Mouse (Mus musculus) adipocyte (in vitro differentiated cells): ENCODE measurements at regions not wholly inside any gene's neighbourhood (a gene's known extent, or its start where the extent isn't known, plus 50 kb on each side); places are given as distances from the start of the nearest gene placed in this dataset.

ENCODE experiments used
- DNase-seq: peaks from one replicate; pipeline ENCODE4 v3.0.0-alpha.2; 2016; ENCODE audit warnings: low spot score

DNA sequence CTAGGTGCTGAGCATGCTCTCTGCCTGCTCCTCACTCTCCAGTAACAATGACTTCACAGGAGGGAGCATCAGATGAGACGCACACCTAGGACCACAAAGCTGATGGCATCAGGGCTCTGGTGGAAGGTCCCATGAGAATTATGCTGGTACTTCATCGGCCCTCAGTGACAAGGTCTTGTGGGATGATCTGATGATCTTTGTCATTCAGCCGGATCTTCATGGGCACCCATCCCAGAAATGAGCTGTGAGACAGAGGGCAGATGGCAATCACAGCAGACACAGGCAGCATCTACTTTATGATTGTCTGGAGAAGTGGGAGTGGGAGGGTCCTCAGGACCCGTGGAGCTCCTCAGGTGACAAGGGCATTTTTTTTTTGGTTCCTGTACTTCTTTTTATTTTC is 114.7 kb upstream of the Ctnnb1 start:
- DNase-seq, result no peak

DNA sequence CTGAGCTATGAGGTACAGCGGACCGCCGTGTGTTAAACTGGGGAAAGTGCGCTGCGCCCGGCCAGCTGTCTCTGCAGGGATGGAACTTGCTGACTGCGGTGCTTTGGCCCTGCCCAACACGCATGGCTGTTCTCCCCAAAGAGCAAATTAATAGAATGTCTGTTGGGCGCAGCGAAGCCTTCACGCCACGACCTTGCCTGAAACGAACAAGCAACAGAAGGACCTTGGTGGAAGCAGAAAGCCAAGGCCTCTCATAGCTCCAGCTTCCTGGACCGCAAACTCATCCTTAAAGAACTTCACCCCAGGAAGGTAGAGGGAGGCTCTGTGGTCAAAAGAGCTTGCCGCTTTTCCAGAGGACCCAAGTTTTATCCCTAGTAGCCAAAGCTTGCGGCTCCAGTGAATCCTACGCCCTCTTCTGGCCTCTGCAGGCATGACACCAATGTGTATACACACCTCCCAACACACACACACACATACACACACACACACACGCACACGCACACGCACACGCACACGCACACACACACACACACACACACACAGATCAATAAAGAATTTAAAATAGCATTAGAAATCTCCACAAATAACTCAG is 110.2 kb upstream of the Ctnnb1 start:
- no peak for DNase-seq

DNA sequence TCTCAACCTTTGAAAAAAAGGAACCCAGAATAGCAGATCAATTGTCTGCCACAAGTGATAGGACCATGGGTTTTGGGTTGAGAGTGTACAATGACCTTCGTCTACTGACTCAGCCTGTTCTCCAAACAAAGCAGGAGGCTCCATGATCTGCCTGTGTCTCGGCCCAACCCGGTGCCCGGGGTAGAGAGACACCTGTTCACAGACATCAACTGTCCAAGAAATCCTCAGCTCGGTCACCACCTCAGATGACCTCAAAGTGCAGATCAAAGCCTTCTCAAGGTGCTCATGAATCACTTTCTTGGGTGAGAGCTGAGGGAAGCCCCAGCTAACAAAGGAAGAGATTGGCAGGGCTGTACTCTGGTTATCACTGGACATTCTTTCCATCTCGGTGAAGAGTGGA is 108.1 kb upstream of the Ctnnb1 start:
- no peak for DNase-seq

GRCm38 (mm10) chr9:120823397-120823796 is 105.6 kb upstream of the Ctnnb1 start:
- no peak for DNase-seq

DNA sequence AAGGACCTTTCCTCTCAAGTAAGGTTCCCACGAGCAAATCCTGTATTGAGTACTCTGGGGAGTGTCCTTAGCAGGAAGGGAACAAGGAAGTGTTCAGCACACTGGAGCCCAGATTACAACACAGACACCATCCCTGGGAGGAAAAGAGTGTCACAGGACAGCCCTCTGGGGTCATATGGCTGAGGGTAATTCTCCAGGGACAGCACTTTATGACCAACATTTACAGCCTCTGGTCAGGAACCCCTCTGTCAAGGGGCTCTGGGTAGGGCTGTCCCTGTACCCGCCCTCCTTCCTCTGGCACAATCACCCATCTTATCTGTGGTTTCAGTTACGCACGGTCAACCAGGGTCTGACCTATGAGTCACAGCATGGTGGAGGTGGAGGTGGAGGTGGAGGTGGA is 102.8 kb upstream of the Ctnnb1 start:
- DNase-seq, result no peak

DNA sequence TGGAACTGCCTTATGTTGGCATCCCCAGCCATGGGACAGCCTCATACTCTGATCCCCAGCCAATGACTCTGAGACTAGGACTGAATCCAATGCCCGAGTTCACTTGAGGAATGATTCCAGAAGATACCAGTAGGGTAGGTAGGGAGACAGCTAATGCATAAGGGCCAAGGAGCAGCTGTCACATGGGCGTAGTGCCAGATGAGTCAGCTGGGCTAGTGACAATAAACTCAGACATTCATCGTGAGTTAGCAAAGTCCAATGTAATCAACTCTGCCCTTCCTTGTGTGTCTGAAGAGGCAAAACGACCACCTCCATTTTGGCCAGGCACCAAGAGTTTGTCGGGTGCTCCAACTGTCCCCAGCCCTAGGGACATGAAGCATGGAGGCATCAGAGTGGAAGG is 98.5 kb upstream of the Ctnnb1 start:
- peak; percentile 86 for DNase-seq

- DNase-seq, result no peak
Measured at GRCm38 (mm10) chr9:120834166-120834565, 94.8 kb upstream of the Ctnnb1 start.

GRCm38 (mm10) chr9:120835621-120836020 is 93.4 kb upstream of the Ctnnb1 start:
- DNase-seq, result no peak

DNA sequence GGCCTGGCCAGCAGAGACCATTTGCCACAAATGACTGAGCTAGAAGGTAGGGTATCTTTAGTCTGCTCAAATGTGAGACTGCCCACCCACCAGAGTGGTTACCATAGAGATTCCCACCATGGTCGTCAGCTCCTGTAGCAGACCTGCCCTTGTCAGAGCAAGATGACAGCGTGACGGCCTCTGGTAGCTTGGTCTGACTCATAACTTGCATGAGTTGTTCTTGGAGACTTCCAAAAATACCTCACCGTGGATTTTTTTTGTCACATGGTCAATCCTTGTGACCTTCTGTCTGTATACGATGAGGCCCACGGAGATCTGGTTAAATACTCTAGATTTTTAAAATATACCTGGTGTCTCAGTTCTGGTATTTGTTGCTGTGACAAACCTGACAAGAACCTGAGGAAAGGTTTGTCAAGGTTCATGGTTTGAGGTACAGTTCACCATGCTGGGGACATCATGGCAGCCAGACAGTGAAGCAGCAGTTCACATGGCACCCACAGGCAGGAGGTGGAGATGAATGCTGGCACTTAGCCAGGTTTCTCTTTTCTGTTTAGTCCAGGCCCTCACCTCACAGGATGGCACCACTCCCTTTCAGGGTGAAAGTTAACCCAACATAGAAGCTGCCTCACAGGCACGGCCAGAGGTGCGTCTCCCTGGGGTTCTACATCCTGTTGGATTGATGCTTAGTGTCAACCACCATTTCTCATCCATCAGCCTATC is 91.4 kb upstream of the Ctnnb1 start:
- DNase-seq, result no peak

DNA sequence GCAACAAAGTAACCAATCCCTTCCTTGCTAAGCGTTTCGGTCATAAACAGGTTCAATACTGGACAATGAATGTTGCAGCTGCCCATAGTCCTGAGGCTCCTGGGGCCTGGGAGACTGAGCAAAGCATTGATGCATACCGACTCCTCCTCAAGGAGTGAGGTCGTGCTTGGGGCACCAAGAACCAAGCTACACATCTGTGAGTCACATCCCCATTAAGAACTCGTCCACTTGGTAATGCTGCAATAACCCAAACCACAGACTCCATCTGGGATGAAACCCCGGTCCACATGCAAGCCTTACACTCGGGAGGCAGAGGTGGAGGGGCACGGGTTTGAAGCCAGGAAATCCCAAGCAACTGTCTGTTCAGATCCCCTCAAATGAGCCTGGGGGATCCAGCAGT is 85.3 kb upstream of the Ctnnb1 start:
- no peak for DNase-seq

DNA sequence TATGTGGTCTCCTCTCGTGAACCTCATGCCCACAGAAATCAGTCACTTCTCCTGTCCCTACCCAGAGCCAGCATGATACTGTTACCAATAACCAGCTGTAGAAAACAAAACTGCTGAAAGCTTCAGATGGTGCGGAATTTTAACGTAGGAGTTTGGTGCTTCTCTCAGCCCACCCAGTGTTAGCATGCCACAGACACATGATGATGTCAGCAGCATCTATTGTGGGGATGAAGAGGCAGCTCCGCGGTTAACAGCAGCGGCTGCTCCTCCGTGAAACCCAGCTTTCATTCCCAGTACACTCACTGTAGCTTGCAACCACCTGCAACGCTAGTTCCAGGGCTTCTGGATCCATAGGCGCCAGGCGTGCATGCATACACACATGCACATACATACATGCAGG is 83.5 kb upstream of the Ctnnb1 start:
- DNase-seq, result no peak

- no peak for DNase-seq
Measured at GRCm38 (mm10) chr9:120847649-120848048, 81.4 kb upstream of the Ctnnb1 start.

GRCm38 (mm10) chr9:120848962-120849361 is 80.1 kb upstream of the Ctnnb1 start:
- no peak for DNase-seq

DNA sequence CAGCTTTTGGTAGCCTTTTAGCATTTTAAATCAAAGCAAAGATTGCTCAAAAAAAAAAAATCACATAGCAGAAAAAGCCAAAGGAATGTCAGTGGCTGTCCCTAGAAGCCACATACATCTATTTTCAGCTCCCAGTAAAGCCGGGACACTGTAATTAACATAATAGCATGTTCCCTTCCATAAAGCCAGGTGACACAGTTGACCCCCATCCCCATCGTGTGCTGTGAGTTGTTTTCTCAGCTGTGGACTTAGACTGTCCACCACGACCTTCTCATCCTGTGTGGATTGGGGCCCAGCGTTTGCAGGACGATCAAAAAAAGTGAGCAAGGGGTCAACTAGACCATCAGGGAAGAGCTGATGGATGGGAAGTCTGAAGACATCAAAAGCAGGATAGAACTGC is 78.9 kb upstream of the Ctnnb1 start:
- DNase-seq, result no peak

DNA sequence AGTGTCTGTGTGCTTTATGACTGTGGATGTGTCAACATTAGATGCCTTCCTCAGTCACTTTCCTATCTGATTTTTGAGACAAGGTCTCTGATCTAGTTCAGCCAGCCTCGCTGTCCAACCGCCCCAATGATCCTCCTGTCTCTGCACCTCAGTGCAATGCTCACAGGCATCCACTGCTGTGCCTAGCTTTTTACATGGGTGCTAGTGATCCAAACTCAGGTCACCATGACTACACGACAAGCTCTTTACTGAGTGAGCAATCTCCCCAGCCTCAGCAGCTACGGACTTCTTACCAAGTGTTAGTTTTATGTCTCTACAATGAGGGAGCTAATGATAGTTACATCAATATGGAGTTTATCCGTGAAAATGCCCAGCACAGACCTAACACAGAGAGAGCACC is 77.1 kb upstream of the Ctnnb1 start:
- no peak for DNase-seq

DNA sequence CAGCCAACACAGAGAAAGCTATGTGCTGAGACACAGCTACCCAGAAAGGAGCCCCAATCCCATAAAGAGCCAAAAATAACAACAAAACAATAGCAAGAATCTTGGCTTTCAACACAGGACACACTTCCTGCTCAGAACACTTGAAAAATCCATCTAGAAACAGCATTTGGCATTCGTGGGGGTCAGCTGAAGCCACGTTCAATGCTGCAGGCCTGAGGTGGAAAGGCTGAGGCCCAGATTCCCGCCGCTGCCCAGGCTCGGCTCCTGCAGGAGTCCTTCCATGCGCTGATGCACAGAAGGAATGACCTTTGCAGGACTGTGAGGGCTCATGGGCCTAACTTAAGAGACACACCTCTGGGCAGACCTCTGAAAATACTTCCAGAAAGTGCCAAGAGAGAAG is 76.4 kb upstream of the Ctnnb1 start:
- DNase-seq, result peak; percentile 32

DNA sequence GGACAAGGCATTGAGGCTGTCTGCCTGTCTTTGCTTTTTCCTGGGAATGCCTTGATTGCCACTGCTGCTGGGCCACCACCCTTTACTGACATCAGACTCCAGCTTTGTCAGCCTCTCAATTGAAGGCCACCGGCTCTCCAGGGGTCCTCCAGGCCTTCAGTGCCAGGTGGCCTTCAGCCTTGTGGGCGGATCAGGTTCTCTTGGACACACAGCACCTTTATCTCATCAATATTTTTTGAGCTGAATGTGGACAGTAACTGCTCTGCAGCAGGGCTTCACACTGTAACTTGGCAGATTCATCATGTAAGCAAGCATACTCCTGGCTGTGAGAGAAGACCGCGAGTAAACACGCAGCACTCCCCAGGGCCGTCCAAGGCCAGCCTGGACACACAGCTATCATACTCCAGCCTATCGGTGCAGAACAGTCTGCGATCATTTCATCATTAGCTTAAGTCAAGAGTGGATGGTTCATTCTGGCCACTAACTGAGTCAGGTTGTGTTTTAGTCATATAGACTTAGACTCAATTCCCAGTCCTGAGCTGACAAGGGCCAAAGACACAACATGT is 75.9 kb upstream of the Ctnnb1 start:
- no peak for DNase-seq

DNA sequence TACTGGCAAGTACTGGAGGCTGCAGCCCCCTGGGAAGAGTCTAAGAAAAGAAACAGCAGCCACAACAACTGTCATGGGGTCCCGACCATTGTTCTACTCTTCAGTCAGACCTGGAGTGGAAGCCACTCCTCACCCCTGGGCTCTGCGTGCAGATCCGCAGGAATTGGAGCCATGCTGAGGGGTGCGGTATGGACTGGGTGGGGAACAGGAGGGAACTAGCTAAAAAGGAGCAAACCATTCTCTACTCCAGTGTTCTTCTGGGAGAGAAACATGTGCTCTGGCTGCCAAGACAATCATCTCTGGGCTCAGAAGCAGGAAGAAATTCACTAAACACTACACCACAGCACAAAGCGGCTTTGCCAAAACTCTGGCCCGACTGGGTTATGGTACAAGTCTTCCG is 74.7 kb upstream of the Ctnnb1 start:
- no peak for DNase-seq

DNA sequence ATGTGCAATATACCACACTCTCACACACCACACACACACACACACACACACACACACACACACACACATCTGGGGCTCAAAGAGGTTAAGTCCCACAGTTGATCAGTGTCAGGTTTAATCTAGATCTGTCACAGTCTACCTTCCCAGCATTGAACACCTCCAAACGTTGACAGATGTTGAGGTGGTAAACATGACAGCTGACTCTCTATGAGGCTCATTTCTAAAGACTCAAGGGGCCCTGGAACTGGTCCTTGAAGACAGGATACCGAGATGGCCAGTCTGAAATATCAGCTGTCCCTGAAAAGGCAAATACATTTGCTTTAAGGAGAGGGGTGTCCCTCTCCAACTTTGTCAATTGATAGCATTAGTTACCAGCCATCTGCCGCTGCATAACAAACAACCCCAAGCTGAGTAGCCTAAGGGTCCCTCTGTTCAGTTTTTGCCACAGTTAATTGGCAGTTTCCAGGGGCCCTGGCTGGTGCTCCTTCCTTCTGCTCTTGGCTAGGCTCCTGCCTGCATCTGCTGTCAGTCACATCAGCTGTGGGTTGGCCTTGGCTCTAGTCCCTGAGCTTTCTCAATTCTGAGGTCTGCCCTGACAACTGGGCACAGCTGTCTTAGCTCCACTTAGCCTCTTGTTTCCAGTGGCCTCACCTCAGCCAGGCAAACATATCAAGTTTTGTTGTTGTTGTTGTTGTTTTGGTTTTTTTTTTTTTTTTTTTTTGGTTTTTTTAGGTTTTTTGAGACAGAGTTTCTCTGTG is 73.5 kb upstream of the Ctnnb1 start:
- DNase-seq, result peak; percentile 87

DNA sequence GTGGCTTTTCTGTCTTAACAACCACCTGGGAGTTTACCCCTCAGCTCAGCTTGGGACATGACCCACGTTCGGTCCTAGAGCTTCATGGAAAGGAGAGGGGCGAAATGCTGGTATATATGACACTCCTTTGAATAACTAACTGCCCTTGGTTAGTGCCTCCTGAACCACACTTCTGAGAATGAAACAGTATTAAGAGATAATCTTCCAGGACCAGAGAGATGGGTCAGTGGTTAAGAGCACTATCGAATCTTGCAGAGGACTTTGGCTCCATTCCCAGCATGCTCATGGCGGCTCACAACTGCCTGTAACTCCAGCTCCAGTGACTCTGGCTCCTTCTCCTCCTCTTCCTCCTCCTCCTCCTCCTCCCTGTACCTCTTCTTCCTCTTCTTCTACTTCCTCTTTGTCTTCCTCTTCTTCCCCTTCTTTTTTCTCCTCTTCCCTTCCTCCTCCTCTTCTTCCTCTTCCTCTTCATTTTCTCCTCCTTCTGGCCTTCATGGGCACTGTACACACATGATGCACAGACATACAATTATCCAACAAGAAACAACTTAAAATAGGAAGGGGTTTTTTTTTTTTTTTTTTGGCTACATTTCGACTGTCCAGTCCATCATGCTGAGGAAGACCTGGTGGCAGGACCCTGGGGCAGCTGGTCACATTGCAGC is 71.0 kb upstream of the Ctnnb1 start:
- DNase-seq, result no peak

DNA sequence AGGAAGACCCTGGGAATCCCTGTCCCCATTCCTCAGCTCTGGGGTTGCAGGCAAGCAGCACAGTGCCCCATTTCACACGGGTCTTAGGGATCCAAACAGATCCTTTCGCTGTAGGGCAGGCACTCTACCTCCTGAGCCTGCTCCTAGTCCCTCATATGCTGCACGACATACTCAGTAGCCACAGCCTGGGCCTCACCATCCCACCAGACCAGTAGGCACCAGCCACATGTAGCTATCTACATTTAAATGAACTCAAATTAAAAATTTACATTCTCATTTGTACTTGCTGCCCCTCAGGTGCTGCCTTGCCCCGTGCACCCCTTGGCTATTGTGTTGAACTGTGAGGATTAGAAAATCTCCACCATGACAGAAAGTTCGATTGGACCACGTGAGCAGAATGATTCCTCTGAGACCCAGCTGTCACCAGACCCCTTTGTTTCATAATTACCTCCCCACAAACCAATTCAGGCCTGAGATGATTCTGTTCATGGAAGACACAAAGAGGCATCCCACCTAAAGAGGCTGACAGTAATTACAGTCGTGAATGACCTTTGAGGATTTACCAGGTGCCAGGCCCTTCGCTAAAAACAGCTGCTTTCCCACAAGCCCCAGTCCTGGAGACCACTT is 67.9 kb upstream of the Ctnnb1 start:
- DNase-seq, result no peak

DNA sequence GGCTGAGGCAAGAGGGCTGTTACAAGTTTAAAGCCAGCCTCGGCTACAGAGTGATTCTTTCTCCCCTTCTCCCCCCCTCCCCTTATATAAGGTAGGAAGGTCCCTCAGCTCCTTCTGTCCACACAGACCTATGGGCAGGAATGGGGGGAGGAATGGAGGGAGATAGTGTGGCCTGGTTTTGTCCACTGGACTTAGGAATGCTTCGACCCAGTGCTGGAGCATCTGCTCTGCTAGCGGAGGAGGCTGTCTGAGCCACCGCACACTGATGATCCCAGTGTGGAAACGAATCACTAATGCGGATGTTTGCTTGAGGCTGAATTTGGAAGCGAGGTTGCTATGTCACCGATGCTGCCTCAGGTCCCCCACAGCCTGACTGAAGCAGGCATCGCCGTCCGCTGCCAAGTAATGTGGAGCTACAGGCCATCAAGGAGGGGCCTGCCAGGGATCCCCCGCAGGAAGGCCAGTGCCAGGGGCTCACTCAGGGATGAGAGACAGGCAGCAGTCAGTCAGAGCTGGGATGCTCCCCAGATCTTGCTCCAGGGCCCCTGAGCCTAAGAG is 67.1 kb upstream of the Ctnnb1 start:
- no peak for DNase-seq
